Mouse (Mus musculus): ENCODE data around the gene Myd88.
A peak's percentile ranks its signal among the peaks of the same experiment; 100 is the strongest.
"Not testable (repeated sequence)": the region's sequence is repeated elsewhere in the genome, so short reads cannot be mapped to it uniquely, and the experiment has no call there.

Gene Myd88

GRCm38 (mm10) chr9:119340909-119341816 is at the start of gene Myd88:
Gene Myd88, minus strand, starts transcription at chr9:119341411.
- DNase-seq (ENCODE audit: low spot score) = peak; percentile 99

GRCm38 (mm10) chr9:119390214-119390613 is 49.0 kb upstream of the Myd88 start:
- no peak for DNase-seq (ENCODE audit: low spot score)

- peak; percentile 67 for DNase-seq (ENCODE audit: low spot score)
Observed at GRCm38 (mm10) chr9:119388956-119389355, 47.7 kb upstream of the Myd88 start.

- DNase-seq (ENCODE audit: low spot score) = no peak
Observed at GRCm38 (mm10) chr9:119382603-119383002, 41.4 kb upstream of the Myd88 start.

- no peak for DNase-seq (ENCODE audit: low spot score)
Observed at GRCm38 (mm10) chr9:119378231-119378630, 37.0 kb upstream of the Myd88 start.

- peak; percentile 30 for DNase-seq (ENCODE audit: low spot score)
Observed at GRCm38 (mm10) chr9:119375556-119375955, 34.3 kb upstream of the Myd88 start.

- DNase-seq (ENCODE audit: low spot score) = no peak
Observed at GRCm38 (mm10) chr9:119375008-119375407, 33.8 kb upstream of the Myd88 start.

- peak; percentile 49 for DNase-seq (ENCODE audit: low spot score)
Observed at GRCm38 (mm10) chr9:119371251-119371650, 30.0 kb upstream of the Myd88 start.

- not testable (repeated sequence) for DNase-seq (ENCODE audit: low spot score)
Observed at GRCm38 (mm10) chr9:119370770-119371169, 29.6 kb upstream of the Myd88 start.

- DNase-seq (ENCODE audit: low spot score) = no peak
Observed at GRCm38 (mm10) chr9:119368367-119368766, 27.2 kb upstream of the Myd88 start.

- DNase-seq (ENCODE audit: low spot score) = no peak
Observed at GRCm38 (mm10) chr9:119365284-119365683, 24.1 kb upstream of the Myd88 start, which contains the start of gene Slc22a14. Gene Slc22a14, minus strand, starts transcription at chr9:119365553.

- DNase-seq (ENCODE audit: low spot score) = no peak
Observed at GRCm38 (mm10) chr9:119363229-119363628, 22.0 kb upstream of the Myd88 start.

- no peak for DNase-seq (ENCODE audit: low spot score)
Observed at GRCm38 (mm10) chr9:119361416-119361815, 20.2 kb upstream of the Myd88 start.

GRCm38 (mm10) chr9:119358058-119358429 is 16.8 kb upstream of the Myd88 start:
- DNase-seq (ENCODE audit: low spot score) = no peak

- peak; percentile 91 for DNase-seq (ENCODE audit: low spot score)
Observed at GRCm38 (mm10) chr9:119357331-119358057, 16.3 kb upstream of the Myd88 start, which contains the start of gene Xylb. Gene Xylb, plus strand, starts transcription at chr9:119357381.

GRCm38 (mm10) chr9:119355943-119356342 is 14.7 kb upstream of the Myd88 start:
- no peak for DNase-seq (ENCODE audit: low spot score)

GRCm38 (mm10) chr9:119353926-119354325 is 12.7 kb upstream of the Myd88 start:
- DNase-seq (ENCODE audit: low spot score) = no peak

- DNase-seq (ENCODE audit: low spot score) = peak; percentile 81
Observed at GRCm38 (mm10) chr9:119352060-119352459, 10.8 kb upstream of the Myd88 start.

- DNase-seq (ENCODE audit: low spot score) = no peak
Observed at GRCm38 (mm10) chr9:119350947-119351705, 9.9 kb upstream of the Myd88 start.

GRCm38 (mm10) chr9:119350531-119350930 is 9.3 kb upstream of the Myd88 start:
- no peak for DNase-seq (ENCODE audit: low spot score)

GRCm38 (mm10) chr9:119346376-119346775 is 5.2 kb upstream of the Myd88 start:
- no peak for DNase-seq (ENCODE audit: low spot score)

GRCm38 (mm10) chr9:119342728-119343127 is 1.5 kb upstream of the Myd88 start:
- DNase-seq (ENCODE audit: low spot score) = no peak
